Mouse (Mus musculus): ENCODE results near the gene Rpl35.

- TF ChIP-seq CTCF (conservative IDR thresholded peaks at IDR 0.05; ENCODE audit: low read length) (no peak), POU5F1 (IDR thresholded peaks at IDR 0.05; ENCODE audit: borderline replicate concordance, low read length) (no peak)
These were observed 3.5 kb upstream of the Rpl35 start for GRCm38 (mm10) chr2:39008954-39009365.
